Mouse (Mus musculus): ENCODE data around the gene Sigmar1.
"Not testable (repeated sequence)": the region's sequence is repeated elsewhere in the genome, so short reads cannot be mapped to it uniquely, and the experiment has no call there.

- not testable (repeated sequence) for TF ChIP-seq CTCF, EP300 (IDR thresholded peaks at IDR 0.05)
Measured at GRCm38 (mm10) chr4:41781271-41781670, 25.3 kb upstream of the Sigmar1 start.

Measured in lung, postnatal 0 days (tissue).